Mouse (Mus musculus): Measurements from ENCODE around the gene Nfat5. TPM values are rescaled to one million over a fixed set of nuclear protein-coding genes. Genes with fewer than 3 reads are reported as not detected.

Nfat5 gene
- polyA plus RNA-seq, 1 experiment from 2014 or later: 11.1 TPM

GRCm38 (mm10) chr8:107424597-107425229 is 131.4 kb downstream of the Nfat5 start, which contains the start of gene Nob1:
Gene Nob1 (minus strand): TSS chr8:107425051.
- H3K27me3 ChIP-seq (ENCODE audit: control insufficient read depth, insufficient read depth, low read depth, low read length): no peaks in the 10 kb centered on the region
- H3K9ac ChIP-seq (ENCODE audit: low read length): peak within 1 kb of the TSS; percentile 83
- under 1% methylated on average over 50 of the region's 50 CpGs for WGBS
- peaks cover 13% of the 10 kb centered on the region; the same call in 1 of the 2 replicates for H3K36me3 ChIP-seq (ENCODE audit: control insufficient read depth, insufficient read depth, low read length)
- H3K4me2 ChIP-seq (ENCODE audit: low read depth, low read length): peak within 1 kb of the TSS; percentile 71
- peak within 1 kb of the TSS; percentile 30 for H3K27ac ChIP-seq (ENCODE audit: low read length)
- ATAC-seq (ENCODE audit: low read depth): peak; percentile 100
- no peaks in the 10 kb centered on the region for H3K9me3 ChIP-seq (ENCODE audit: control insufficient read depth, low read length)
- H3K4me3 ChIP-seq (ENCODE audit: low read length): peak within 1 kb of the TSS; percentile 73
- H3K4me1 ChIP-seq (replicated peaks; ENCODE audit: control insufficient read depth, insufficient read depth, low read length): peaks cover 10% of the 10 kb centered on the region

DNA sequence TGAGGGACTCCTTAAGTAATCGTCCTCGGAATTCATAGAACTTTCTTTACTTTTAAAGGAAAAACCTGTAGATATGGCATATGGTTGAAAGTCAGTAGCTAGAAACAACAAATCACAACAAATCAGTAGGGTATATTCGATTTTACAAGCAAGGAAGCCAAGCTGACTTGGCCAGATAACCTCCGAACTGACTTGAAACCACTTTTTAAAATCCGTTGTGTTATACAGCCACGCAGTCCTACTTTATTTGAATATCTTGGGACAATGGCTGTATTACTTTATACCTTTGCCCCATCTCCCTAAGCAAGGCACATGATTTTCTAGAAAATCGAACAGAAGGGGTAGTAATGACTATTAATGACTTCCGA is 131.9 kb downstream of the Nfat5 start:
- Histone ChIP-seq H3K4me1 (replicated peaks; ENCODE audit: control insufficient read depth, insufficient read depth, low read length) (peaks cover 10% of the 10 kb centered on the region), H3K9ac (ENCODE audit: low read length) (no peak overlapping the region), H3K27ac (ENCODE audit: low read length) (no peak overlapping the region), H3K9me3 (ENCODE audit: control insufficient read depth, low read length) (no peaks in the 10 kb centered on the region), H3K4me3 (ENCODE audit: low read length) (peak overlapping the region; percentile 73; the same call in 1 of the 2 replicates), H3K27me3 (ENCODE audit: control insufficient read depth, insufficient read depth, low read depth, low read length) (no peaks in the 10 kb centered on the region), H3K36me3 (ENCODE audit: control insufficient read depth, insufficient read depth, low read length) (peaks cover 9% of the 10 kb centered on the region; the same call in 1 of the 2 replicates), H3K4me2 (ENCODE audit: low read depth, low read length) (peak overlapping the region; percentile 71)
- 41% methylated on average over 8 of the region's 8 CpGs for WGBS
- no peak for ATAC-seq (ENCODE audit: low read depth)

Other genes starting within 250 kb of the Nfat5 start
- 32.7 and 35.5 TPM in 2 replicates for gene Pdf, start 244.9 kb upstream of the Nfat5 start, polyA plus RNA-seq (2015; fragmentation: Nextera tagmentation; extraction: Ambion mirVana)
- 28.6 and 29.6 TPM in 2 replicates for gene Cog8, start 236.8 kb upstream of the Nfat5 start, polyA plus RNA-seq (2015; fragmentation: Nextera tagmentation; extraction: Ambion mirVana)
- 68.6 and 75.3 TPM in 2 replicates for gene Nip7, start 236.6 kb upstream of the Nfat5 start, polyA plus RNA-seq (2015; fragmentation: Nextera tagmentation; extraction: Ambion mirVana)
- gene Tmed6, start 227.8 kb upstream of the Nfat5 start, polyA plus RNA-seq (2015; fragmentation: Nextera tagmentation; extraction: Ambion mirVana): 1.7 and 1.9 TPM in 2 replicates
- 16.8 and 18.4 TPM in 2 replicates for gene Terf2, start 196.9 kb upstream of the Nfat5 start, polyA plus RNA-seq (2015; fragmentation: Nextera tagmentation; extraction: Ambion mirVana)
- gene Cyb5b, start 142.8 kb upstream of the Nfat5 start, polyA plus RNA-seq (2015; fragmentation: Nextera tagmentation; extraction: Ambion mirVana): 76.5 and 84.0 TPM in 2 replicates
- 14.5 and 15.3 TPM in 2 replicates for gene Nqo1, start 109.7 kb downstream of the Nfat5 start, polyA plus RNA-seq (2015; fragmentation: Nextera tagmentation; extraction: Ambion mirVana)
- 71.6 and 72.9 TPM in 2 replicates for gene Nob1, start 131.6 kb downstream of the Nfat5 start, polyA plus RNA-seq (2015; fragmentation: Nextera tagmentation; extraction: Ambion mirVana)
- gene Wwp2, start 142.9 kb downstream of the Nfat5 start, polyA plus RNA-seq (2015; fragmentation: Nextera tagmentation; extraction: Ambion mirVana): 60.5 and 64.6 TPM in 2 replicates